Mouse (Mus musculus) ES-Bruce4 (cell line): ENCODE measurements around the gene Ebf4. TPM values are rescaled to one million over a fixed set of nuclear protein-coding genes. Genes with fewer than 3 reads are reported as not detected.

Experiments used
- H3K27ac ChIP-seq: 2 replicates; pipeline ENCODE4 v1.5.1; 2012; ENCODE audit warnings: low read length, inconsistent platforms; ENCODE audit not compliant: insufficient read depth
- H3K27me3 ChIP-seq: 2 replicates; pipeline ENCODE4 v1.6.1; 2012; ENCODE audit warnings: mild to moderate bottlenecking, low read length, inconsistent platforms; ENCODE audit not compliant: control insufficient read depth, poor library complexity, insufficient read depth, severe bottlenecking
- H3K36me3 ChIP-seq: 2 replicates; pipeline ENCODE4 v1.6.1; 2012; ENCODE audit warnings: inconsistent platforms, mild to moderate bottlenecking, low read length, moderate library complexity; ENCODE audit not compliant: control insufficient read depth, poor library complexity, insufficient read depth, severe bottlenecking
- H3K4me1 ChIP-seq: one replicate; pipeline ENCODE4 v1.8.1; 2011; ENCODE audit warnings: low read length; ENCODE audit not compliant: control insufficient read depth, insufficient read depth
- H3K4me3 ChIP-seq: 2 replicates; pipeline ENCODE4 v1.5.1; 2011; ENCODE audit warnings: low read depth, mild to moderate bottlenecking, low read length
- H3K9ac ChIP-seq: 2 replicates; pipeline ENCODE4 v1.6.1; 2012; ENCODE audit warnings: low read depth, mild to moderate bottlenecking, inconsistent platforms; ENCODE audit not compliant: poor library complexity, severe bottlenecking
- H3K9me3 ChIP-seq: replicated peaks from 2 replicates; pipeline ENCODE4 v1.6.1; 2012; ENCODE audit warnings: mild to moderate bottlenecking, low read length, inconsistent platforms; ENCODE audit not compliant: control insufficient read depth, poor library complexity, insufficient read depth, severe bottlenecking
- CTCF ChIP-seq: IDR thresholded peaks from one replicate; pipeline ENCODE4 v1.8.1; 2011; ENCODE audit warnings: low read depth, low read length
- EP300 ChIP-seq: IDR thresholded peaks from 2 replicates; pipeline ENCODE4 v1.6.1; 2011; ENCODE audit warnings: low read depth, low read length; ENCODE audit not compliant: insufficient read depth
- POLR2A ChIP-seq: IDR thresholded peaks from one replicate; pipeline ENCODE4 v1.8.1; 2011; ENCODE audit warnings: low read length; ENCODE audit not compliant: insufficient read depth
- polyA plus RNA-seq: library from polyadenylated mRNA; stranded (reverse); fragments of >200 nt; gene quantifications from 2 replicates; pipeline ENCODE4 v1.2.4, GENCODE M21; 2011; ENCODE audit warnings: low read depth; ENCODE audit not compliant: missing spikeins, insufficient read depth, insufficient read length

Gene Ebf4
- polyA plus RNA-seq, 1 experiment: 4.8 TPM

DNA sequence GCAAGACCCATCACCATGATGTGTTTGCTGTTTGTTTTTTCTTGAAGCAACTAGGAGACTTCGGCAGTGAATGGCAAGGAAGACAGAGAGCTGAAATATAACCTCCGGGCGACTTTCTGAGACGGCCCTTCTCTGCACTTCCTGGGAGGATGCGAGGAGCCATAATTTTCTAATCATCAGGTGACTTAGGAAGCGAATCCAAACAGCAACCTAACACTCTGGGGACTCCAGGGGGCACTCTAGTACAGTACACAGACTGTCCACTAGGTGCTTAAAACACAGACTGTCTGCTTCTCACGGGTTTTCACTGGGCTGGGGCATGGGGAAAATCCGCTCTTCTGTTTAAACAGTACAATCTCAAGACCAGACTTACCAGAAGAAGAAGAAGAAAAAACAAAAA, 3.5 kb upstream of the Ebf4 start:
- TF ChIP-seq EP300: no peak
- TF ChIP-seq POLR2A: no peak
- peak; percentile 49 for TF ChIP-seq CTCF
- H3K36me3 ChIP-seq: no peaks in the 10 kb centered on the region
- H3K4me1 ChIP-seq: no peaks in the 10 kb centered on the region
- no peaks in the 10 kb centered on the region for H3K9me3 ChIP-seq
- 0 out of 2 replicates have a peak, but pooled peaks cover 3% of the 10 kb centered on the region for H3K27me3 ChIP-seq
- peak overlapping the region; percentile 54 for H3K9ac ChIP-seq
- peak overlapping the region; percentile 29; the same call in 1 of the 2 replicates for H3K4me3 ChIP-seq
- H3K27ac ChIP-seq: no peak overlapping the region

DNA sequence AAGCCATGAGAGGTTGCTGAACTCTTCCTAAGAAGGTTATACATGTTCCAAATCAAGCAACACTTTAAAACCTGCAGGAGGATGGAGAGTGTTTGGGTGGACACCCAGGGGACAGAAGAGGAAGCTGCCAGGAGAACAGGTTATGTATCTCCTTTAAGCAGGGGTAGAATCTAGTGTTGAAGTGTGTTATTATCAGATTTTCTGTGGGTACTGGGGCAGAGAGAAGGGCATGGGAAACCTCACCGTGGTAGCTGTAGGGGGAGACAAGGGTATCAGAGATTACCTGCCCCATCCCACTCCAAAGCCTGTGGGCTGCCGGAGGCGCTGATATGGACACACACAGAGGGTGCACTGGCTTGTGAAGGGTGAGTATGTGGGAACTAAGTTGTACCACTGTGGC, 2.0 kb upstream of the Ebf4 start:
- Histone ChIP-seq H3K27ac (no peak overlapping the region), H3K4me3 (no peak overlapping the region), H3K36me3 (no peaks in the 10 kb centered on the region), H3K9me3 (no peaks in the 10 kb centered on the region), H3K27me3 (0 out of 2 replicates have a peak, but pooled peaks cover 3% of the 10 kb centered on the region), H3K9ac (no peak overlapping the region), H3K4me1 (no peaks in the 10 kb centered on the region)
- TF ChIP-seq CTCF: no peak
- TF ChIP-seq POLR2A: no peak
- TF ChIP-seq EP300: no peak

DNA sequence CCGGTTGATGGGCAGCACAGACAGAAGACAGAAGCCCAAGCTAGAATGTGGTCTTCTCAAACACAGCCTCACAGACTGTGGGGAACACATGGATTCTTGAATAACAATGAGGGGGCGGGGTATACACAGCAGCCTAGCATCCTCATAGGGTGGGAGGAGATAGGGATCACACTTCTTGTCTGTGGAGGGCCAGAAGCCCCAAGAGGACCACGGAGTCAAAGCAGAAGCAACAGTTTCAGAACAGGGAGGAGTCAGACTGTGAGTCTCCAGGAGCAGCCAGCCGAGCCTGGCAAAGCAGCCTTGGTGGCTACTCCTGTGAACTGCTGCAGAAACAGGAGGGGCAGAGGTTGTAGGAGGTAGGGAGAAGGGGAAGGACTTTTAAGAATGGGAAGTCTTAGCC, 1.5 kb upstream of the Ebf4 start:
- Histone ChIP-seq H3K36me3 (no peaks in the 10 kb centered on the region), H3K4me3 (no peak overlapping the region), H3K9me3 (no peaks in the 10 kb centered on the region), H3K9ac (no peak overlapping the region), H3K4me1 (no peaks in the 10 kb centered on the region), H3K27me3 (0 out of 2 replicates have a peak, but pooled peaks cover 3% of the 10 kb centered on the region), H3K27ac (no peak overlapping the region)
- TF ChIP-seq POLR2A (no peak), CTCF (no peak), EP300 (no peak)

GRCm38 (mm10) chr2:130294218-130294935, 592 bp upstream of the Ebf4 start:
- Histone ChIP-seq H3K9me3 (no peaks in the 10 kb centered on the region), H3K36me3 (no peaks in the 10 kb centered on the region), H3K9ac (peak overlapping the region; percentile 41), H3K27me3 (0 out of 2 replicates have a peak, but pooled peaks cover 3% of the 10 kb centered on the region), H3K4me1 (no peaks in the 10 kb centered on the region), H3K4me3 (peak overlapping the region; percentile 80), H3K27ac (no peak overlapping the region)
- no peak for TF ChIP-seq CTCF
- no peak for TF ChIP-seq EP300
- TF ChIP-seq POLR2A: no peak

DNA sequence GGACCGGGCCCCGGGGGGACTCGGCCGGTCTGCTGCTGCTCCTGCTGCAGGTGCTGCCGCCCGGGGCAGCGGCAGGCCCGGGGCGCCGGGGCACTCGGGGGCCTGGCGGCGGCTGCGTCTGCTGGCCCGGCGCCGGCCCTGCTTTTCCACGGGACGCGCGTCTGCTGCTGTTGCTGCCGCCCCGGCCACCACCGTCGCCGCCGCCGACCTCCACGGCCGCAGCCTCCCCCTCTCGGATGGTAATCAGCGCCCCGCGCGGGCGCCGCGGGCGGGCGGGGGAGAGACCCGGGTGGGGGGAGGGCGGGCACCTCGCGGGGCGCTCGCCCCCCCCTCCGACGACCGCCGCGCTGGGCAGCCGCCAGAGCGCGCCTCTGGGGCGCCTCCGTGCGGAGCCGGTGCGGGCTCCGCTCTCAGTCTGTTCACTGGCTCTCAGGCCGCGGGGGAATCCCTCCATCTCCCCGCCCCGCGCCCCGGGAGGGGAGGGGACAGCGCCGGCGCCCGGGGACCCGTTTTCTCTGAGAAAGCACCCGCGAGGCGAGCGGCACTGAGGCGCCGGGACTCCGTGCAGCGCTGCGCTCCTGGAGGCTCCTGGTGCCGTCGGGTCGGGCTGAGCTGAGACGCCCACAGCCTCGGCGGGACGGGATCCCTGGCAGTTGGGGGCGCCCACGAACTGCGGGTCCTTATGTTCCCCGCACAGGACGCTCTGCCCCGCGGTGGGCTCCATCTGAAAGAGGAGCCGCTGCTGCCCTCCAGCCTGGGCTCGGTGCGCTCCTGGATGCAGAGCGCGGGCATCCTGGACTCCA, 563 bp downstream of the Ebf4 start:
- no peaks in the 10 kb centered on the region for H3K4me1 ChIP-seq
- TF ChIP-seq CTCF: no peak
- no peak for TF ChIP-seq EP300
- no peak for TF ChIP-seq POLR2A
- no peak overlapping the region for H3K27ac ChIP-seq
- H3K9ac ChIP-seq: peak overlapping the region; percentile 41
- peak overlapping the region; percentile 57 for H3K4me3 ChIP-seq
- no peaks in the 10 kb centered on the region for H3K36me3 ChIP-seq
- no peaks in the 10 kb centered on the region for H3K9me3 ChIP-seq
- 0 out of 2 replicates have a peak, but pooled peaks cover 3% of the 10 kb centered on the region for H3K27me3 ChIP-seq
